Mouse (Mus musculus) telencephalon, adult 2 months (tissue): Measurements from ENCODE around the gene Men1.
A peak's percentile ranks its signal among the peaks of the same experiment; 100 is the strongest.
"Not testable (repeated sequence)": the region's sequence is repeated elsewhere in the genome, so short reads cannot be mapped to it uniquely, and the experiment has no call there.

ENCODE experiments used
- DNase-seq: peaks from one replicate; pipeline ENCODE4 v3.0.0-alpha.2; 2011; ENCODE audit warnings: low read depth, low spot score

Men1 gene

GRCm38 (mm10) chr19:6334673-6335457, at the start of gene Men1:
TSS of gene Men1 (plus strand) at chr19:6334979.
- peak; percentile 100 for DNase-seq

- no peak for DNase-seq
Measured at GRCm38 (mm10) chr19:6285226-6285625, 49.6 kb upstream of the Men1 start.

GRCm38 (mm10) chr19:6285632-6286433, 48.9 kb upstream of the Men1 start:
- no peak for DNase-seq

- DNase-seq: no peak
Measured at GRCm38 (mm10) chr19:6286434-6287401, 48.1 kb upstream of the Men1 start.

- no peak for DNase-seq
Measured at GRCm38 (mm10) chr19:6288236-6288894, 46.4 kb upstream of the Men1 start.

- DNase-seq: no peak
Measured at GRCm38 (mm10) chr19:6289696-6290238, 45.0 kb upstream of the Men1 start.

GRCm38 (mm10) chr19:6290720-6291116, 44.1 kb upstream of the Men1 start:
- DNase-seq: not testable (repeated sequence)

GRCm38 (mm10) chr19:6291117-6291781, 43.5 kb upstream of the Men1 start:
- DNase-seq: no peak

- DNase-seq: no peak
Measured at GRCm38 (mm10) chr19:6292262-6292661, 42.5 kb upstream of the Men1 start.

GRCm38 (mm10) chr19:6294301-6294700, 40.5 kb upstream of the Men1 start:
- no peak for DNase-seq

- DNase-seq: no peak
Measured at GRCm38 (mm10) chr19:6296551-6297210, 38.1 kb upstream of the Men1 start.

GRCm38 (mm10) chr19:6297641-6298040, 37.1 kb upstream of the Men1 start:
- DNase-seq: no peak

- no peak for DNase-seq
Measured at GRCm38 (mm10) chr19:6299003-6299402, 35.8 kb upstream of the Men1 start.

- no peak for DNase-seq
Measured at GRCm38 (mm10) chr19:6299450-6300267, 35.1 kb upstream of the Men1 start.

GRCm38 (mm10) chr19:6300402-6300841, 34.4 kb upstream of the Men1 start:
- no peak for DNase-seq

- no peak for DNase-seq
Measured at GRCm38 (mm10) chr19:6302114-6302513, 32.7 kb upstream of the Men1 start.

GRCm38 (mm10) chr19:6302522-6302921, 32.3 kb upstream of the Men1 start:
- no peak for DNase-seq

GRCm38 (mm10) chr19:6303831-6304230, 30.9 kb upstream of the Men1 start:
- no peak for DNase-seq
